Mouse (Mus musculus) C2C12 (cell line): Measurements from ENCODE around the gene Fdxr.

Source experiments
- CTCF ChIP-seq: IDR thresholded peaks from one replicate; pipeline ENCODE4 v1.5.1; 2011; ENCODE audit not compliant: control insufficient read depth, insufficient read depth, insufficient read length
- MYOD1 ChIP-seq: IDR thresholded peaks from one replicate; pipeline ENCODE4 v1.6.1; 2011; ENCODE audit warnings: low read depth; ENCODE audit not compliant: control insufficient read depth, insufficient read length

GRCm38 (mm10) chr11:115264862-115265668, 11.8 kb downstream of the Fdxr start:
- TF ChIP-seq CTCF (peak; percentile 53), MYOD1 (no peak)
